Mouse (Mus musculus) CD4-positive helper T cell, adult 2 months (primary cell): ENCODE data around the gene Hist4h4.
"Not testable (repeated sequence)": the region's sequence is repeated elsewhere in the genome, so short reads cannot be mapped to it uniquely, and the experiment has no call there.

Source experiments
- DNase-seq: peaks from one replicate; pipeline ENCODE4 v3.0.0-alpha.2; 2012; ENCODE audit warnings: low read depth, missing footprints, low spot score

The Hist4h4 gene

DNA sequence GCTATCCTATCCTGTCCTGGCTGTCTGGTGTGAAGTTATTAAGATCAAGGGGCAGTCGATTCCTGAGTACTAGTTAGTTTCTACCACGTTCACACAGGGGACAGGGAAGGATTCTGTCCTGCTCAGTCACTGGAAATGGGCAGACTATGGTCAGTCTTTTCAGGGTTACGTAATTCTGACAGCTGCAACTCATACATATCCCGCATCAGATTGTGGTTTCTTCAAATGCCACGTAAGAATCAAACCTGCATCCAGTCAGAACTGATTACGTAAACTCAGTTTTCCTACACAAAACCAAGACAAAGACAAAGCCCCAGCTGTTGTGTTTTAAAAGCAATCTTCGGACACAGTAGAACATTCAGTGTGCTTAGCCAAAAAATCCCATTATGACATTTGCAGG, 11.2 kb upstream of the Hist4h4 start:
- no peak for DNase-seq

DNA sequence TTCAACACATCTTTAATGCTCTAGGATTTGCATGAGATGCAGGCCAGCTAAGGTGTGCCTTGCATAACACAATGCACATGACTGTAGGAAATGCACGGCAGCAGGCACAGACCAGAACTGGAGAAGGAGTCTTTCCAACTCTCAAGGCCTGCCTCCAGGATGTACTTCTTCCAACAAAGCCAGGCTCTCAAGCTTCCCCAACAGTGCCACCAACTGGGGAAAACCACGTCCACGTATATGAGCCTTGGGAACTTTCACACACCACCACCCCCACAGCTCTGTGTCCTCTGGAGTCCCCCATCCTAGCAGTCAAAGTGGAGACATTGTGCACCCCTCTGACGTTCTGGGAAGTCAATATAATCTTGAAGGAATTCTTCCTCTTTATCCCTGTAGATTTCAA, 8.9 kb upstream of the Hist4h4 start:
- DNase-seq: no peak

GRCm38 (mm10) chr6:136811196-136811595, 7.0 kb upstream of the Hist4h4 start:
- DNase-seq: no peak

- DNase-seq: peak; percentile 22
Observed at GRCm38 (mm10) chr6:136809673-136810072, 5.5 kb upstream of the Hist4h4 start.

DNA sequence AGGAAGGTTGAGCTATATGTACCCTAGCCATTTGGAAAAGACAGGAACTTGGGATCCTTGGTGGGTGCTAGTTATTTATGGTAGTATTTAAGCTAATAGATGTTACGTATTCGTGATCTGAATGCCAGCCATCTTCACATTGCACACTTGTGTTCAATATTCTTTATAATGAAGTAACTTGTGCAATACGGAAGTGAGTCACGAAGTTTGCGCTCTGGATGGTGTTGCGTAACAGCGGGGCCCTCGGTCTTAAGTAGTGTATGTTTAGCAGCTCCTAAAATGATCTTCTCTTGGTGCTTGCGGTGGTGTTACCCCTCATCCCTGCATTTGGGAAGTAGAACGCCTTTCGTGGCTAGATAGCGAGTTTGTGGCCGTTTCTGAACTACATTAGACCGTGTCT, 4.9 kb upstream of the Hist4h4 start:
- peak; percentile 79 for DNase-seq

DNA sequence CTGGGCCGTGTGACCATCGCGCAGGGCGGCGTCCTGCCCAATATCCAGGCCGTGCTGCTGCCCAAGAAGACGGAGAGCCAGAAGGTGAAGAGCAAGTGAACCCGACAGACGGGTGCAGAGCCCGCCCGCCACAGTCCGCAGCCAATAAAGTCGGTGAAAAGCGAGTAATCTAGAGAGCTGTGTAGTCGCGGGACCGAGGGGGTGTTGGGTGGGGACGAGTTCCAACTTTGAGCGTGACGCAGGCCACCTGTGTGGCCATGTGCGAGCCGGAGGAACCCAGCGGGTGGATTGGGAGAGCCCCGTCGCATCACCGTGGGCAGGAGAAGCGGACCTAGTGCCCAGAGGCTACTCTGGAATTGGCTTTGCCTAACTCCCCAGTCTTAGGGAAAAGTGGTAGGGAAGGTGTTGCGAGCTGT, 4.4 kb upstream of the Hist4h4 start:
- DNase-seq: peak; percentile 62

GRCm38 (mm10) chr6:136808014-136808417, 3.8 kb upstream of the Hist4h4 start, which contains the start of gene H2afj:
TSS of gene H2afj (plus strand) at chr6:136808244.
- peak; percentile 98 for DNase-seq

DNA sequence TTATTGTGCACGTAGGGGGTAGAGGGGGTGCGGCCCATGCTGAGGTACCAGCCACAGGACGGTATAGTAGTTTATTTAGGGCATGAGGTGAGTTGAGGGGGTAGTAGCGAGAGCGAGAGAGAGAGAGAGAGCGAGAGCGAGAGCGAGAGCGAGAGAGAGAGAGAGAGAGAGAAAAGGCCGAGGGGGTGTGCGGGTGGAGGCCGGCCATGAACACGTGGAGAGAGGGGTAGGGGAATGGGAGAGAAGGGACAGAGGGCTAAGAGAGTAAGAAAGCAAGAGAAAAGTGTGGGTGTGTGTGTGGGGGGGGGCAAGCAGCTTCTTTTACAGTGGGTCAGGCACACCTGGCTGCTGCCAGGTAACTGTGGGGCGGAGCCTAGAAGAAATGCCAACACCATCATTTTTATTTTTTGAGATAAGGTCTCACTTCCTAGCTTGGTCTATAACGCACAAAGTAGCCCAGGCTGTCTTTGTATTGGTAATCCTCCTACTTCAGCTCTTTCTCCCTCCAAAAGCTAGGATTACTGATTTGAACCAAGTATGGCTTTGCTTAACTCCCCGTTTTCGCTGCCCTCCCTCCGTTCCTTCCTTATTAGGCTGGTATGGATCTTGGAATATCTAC, 3.3 kb upstream of the Hist4h4 start:
- no peak for DNase-seq

DNA sequence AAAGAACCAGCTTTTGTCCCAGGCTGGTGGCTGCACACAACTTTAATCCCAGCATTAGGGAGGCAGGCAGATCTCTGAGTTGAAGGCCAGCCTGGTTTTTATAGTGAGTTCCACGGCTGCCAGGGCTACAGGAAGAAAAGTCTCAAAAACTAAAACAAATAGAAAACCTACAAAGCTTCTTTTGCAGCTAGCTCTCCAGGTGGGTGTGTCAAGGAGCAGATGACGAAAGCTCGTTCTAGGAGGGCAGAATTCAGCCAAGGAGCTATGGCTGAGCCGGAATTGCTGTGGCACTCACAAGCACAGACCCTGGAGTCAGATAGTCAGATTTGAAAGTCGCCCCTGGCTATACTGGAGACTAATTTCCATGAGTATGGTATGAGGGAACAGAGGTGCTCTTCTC, 2.6 kb upstream of the Hist4h4 start:
- no peak for DNase-seq

DNA sequence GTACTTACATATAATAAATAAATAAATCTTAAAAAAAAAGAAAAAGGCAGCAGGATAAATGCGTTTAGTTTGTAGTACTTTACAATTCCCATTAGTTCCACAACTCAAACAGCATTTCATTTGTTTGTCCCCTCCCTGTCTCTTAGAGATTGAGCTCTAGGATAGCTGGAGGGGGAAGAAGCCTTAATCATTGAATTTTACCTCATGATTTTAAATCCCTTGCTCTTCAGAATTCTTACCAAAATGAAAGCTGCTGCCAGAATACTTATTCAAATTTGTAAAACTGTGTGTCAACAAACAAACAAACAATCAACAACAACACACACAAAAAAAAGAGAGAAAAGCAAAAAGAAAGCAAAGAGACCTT, 1.2 kb upstream of the Hist4h4 start:
- DNase-seq: no peak

- DNase-seq: peak; percentile 57
Observed at GRCm38 (mm10) chr6:136804705-136805408, 642 bp upstream of the Hist4h4 start.

- DNase-seq: no peak
Observed at GRCm38 (mm10) chr6:136803093-136803738, 999 bp downstream of the Hist4h4 start.

DNA sequence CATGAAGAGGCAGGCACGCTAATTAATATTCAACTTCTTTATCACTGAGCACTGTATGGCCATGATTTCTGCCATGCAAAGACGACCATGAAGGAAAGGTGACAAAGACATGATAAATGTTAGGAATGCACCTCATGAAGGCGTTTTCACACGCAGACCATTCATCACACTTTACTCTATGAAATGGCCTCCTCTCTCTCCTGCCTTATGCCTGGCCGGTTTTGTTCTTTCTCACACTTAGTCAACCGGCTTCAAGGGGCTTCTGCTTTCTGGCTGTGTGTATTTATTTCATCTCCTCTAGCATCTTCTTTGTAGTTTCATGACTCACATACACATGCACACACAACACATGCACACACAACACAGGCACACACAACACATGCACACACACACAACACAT, 2.9 kb downstream of the Hist4h4 start:
- DNase-seq: no peak

GRCm38 (mm10) chr6:136800710-136801109, 3.5 kb downstream of the Hist4h4 start:
- no peak for DNase-seq

DNA sequence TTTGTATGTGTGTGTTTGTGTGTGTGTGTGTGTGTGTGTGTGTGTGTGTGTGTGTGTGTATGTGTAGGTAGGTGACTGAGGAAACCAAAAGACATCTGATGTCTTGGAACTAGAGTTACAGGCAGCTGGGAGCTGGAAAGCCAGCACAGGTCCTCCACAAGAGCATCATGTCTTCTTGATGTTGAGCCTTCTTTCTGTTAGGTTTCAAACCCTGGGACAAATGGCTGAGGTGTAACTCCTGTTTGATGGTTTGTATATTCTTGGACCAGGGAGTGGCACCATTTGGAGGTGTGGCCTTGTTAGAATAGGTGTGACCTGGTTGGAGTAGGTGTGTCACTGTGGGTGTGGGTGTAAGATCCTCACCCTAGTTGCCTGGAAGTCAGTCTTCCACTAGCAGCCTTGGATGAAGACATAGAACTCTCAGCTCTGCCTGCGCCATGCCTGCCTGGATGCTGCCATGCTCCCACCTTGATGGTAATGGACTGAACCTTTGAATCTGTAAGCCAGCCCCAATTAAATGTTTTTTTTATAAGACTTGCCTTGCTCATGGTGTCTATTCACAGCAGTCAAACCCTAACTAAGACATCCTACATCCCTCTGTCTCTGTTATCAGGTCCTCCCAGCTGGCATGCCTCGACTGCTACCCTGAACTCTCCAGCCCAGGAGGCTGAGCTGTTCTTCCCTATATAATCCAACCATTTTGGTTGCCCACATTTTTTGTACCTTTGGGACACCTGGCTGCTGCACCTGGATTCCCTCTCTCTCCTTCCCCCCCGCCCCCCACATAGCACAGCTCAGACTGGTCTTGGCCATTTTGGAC, 6.1 kb downstream of the Hist4h4 start:
- not testable (repeated sequence) for DNase-seq

GRCm38 (mm10) chr6:136795850-136796249, 8.4 kb downstream of the Hist4h4 start:
- no peak for DNase-seq

- DNase-seq: no peak
Observed at GRCm38 (mm10) chr6:136795110-136795509, 9.1 kb downstream of the Hist4h4 start.

GRCm38 (mm10) chr6:136793831-136794525, 10.2 kb downstream of the Hist4h4 start:
- no peak for DNase-seq

DNA sequence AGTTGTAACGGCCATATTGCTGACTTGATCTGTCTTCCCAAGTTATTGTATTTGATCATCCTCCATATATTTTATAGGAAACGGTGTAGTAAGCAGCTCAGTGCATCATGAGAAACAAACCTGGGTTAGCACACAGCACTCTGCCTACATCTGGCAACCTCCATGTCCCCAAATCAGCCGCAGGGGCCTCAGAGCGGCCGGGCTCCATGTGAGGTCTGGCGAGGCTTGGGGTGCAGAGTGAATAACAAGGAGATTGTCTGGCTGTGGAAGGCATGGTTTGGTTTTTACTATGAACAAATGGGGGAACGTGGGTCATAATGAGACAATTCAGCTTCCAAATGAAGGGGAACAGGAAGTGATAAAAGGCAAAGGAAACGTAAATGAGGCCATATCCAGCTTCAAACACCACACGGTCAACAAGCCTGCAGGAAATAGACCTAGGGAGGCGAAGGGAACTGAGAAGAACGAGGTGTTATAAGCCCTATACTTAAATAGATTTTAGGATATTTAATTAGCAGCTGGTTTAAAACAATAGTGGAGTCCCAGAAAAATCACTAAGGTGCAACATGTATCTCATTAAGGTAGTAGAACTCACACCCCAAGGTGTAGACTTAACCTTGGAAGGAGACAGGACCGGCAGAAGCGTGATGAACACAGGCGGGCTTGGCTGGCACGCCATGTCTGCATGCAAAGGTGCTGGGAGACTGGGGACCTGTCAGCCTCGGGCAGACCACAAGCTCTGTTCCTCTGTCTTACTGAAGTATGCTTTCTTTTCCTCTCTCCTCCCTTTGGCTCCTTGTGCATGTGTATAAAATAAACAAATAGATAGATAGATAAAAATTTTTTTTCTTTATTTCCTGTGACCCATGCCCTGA, 11.1 kb downstream of the Hist4h4 start:
- no peak for DNase-seq

DNA sequence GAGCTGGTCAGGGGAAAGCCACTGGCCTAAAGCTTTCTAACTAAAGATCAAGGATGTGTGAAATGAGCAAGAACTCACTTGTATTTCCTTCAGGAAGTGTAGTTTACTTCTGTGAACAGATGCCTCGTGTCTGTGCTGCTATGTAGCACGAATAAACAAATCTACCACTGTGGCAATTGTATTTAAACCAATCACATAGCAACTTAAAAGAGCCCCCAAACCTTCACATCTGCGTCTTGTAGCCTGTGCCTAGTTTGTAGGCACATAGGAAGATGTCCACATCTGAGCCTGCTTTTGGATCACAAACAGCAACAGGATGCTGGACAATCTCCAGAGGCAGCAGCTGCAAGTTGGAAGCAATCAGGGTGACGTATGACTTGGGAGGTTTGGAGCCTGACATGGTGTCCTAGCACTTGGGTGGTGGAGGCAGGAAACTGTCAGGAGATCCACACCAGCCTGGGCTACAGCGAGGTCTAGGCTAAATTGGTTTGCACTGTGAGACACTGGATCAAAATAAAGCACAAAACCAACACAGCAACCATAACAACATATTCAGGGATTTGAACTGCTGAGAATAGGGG, 14.7 kb downstream of the Hist4h4 start:
- DNase-seq: no peak
